Mouse (Mus musculus): ENCODE data around the gene Ppp4r2.
A peak's percentile ranks its signal among the peaks of the same experiment; 100 is the strongest.

Ppp4r2 gene

DNA sequence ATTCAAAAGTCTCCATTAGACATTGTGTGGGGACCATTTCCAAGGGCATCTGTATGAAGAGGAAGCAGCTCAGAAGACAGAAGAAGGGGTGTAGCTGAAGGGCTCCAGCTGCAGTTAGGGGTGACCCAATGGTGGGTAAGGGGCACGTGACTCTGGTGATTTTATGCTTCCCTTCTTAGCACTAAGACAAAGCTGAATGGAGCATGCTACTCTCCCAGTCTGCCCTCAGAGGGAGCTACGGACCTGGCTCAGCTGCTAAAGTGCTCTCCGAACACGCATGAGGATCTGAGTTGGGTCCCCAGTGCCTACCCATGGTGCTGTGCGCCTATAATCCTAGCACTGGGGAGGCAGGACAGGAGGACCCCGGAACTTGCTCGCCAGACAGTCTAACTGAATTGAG, 52.0 kb downstream of the Ppp4r2 start:
- no peak for DNase-seq

DNA sequence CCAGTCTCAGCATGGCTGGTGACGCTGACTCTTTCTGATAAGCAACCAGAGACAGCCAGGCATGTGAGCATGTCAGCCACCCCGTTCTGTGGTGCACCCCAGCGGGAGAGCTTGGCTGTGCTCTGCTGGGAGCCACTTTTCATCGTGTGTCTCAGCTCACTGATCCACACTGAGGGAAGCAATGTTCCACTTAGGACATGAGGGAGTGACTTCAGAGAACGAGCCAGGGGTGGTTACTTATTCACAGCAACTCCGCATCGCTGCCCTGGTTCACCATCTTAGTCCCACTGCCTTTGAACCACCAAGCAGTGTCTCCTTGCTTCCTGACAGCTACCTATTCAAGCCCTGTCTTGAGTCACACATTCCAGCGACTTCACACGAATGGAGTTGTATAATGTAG, 53.6 kb downstream of the Ppp4r2 start:
- DNase-seq = peak; percentile 87

DNA sequence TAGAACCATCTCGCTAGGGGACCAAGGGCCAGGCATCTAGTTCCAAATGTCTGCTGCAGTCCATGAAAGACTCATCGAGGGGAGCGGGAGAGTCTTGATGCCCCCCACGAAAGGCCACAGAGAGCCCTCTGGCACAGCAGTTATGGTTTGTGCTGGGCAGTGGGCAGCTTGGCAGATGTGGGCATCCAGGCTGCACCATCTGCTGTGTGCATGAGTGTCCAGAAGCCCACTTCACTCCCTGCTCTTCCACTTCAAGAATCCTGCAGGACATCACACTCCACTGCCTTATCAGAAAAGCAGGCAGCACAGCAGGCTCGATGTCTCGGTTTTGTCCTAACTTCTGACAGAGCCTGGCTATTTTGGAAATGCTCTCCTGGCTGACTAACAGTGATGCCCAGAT, 55.9 kb downstream of the Ppp4r2 start:
- no peak for DNase-seq

DNA sequence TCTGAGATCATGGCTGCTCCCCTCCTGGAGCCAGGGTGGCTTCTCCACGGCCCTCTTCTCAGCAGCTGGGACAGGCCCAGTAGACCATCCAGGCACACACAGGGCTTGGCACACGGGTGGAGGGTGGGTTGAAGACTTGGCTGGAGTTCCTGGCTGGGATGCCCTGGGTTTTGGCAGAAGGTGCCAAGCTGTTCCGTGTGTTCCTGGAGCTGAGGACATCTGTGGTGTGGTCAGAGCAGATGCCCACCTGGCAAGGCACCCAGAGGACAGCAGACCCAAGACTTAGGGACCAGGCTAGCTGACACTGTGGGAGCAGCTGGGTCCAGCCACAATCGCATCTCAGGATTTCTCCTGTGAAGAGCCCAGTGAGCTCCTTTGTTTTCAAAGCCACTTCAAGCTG, 59.1 kb downstream of the Ppp4r2 start:
- DNase-seq = no peak

DNA sequence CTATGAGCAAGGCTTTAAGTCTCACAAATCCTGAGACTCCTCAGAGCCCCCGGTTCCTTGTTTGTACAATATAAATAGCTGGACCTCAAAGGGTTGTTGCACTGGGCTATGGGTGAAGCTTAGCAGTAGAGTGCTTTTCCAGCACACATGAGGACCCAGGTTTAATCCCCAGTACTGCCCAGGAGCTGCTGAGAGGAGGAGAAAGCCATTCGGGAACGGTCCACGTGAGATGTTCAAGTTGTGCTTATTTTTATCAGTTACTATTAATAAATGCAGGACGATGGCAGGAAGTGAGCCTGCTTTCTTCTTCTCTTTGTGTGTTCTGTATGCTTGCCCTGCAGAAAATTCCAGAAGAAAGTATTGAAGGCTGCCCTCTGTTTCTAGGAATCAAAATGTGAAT, 59.7 kb downstream of the Ppp4r2 start:
- no peak for DNase-seq

DNA sequence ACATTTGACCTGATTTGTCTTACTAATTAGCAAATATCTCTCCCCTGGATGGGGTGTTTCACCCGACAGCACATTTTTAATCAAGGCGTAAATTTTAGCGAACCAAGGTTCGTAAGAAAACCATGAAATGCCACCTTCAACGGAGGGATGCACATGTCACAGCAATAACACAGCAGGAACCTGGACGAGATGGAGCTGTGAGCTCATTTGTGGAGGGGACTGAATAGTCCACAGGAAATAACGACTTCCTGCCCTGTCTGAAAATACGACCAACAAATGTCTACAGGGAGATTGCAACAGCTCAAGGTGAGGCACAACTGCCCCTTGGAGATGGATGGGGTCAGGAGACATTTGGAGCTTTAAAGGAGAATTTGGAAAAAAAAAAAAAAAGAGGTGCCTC, 61.8 kb downstream of the Ppp4r2 start:
- DNase-seq = no peak

DNA sequence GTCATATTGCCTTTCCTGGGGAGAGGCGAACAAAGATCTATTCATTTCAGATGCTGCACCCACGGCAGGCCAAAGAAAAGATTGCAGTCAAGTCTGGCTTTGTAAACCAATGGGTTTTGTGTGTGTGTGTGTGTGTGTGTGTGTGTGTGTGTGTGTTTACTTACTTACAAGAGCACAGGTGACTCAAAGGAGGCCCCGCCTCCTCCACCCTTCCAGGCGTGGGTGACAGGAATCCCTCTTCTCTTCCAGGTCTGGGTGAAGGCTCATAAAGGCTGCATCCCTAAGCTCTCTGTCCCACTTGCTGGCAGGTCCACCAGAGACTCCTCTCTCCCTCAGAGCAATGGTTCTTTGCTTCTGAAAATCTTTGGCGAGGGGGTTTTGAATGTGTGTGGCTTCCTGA, 63.5 kb downstream of the Ppp4r2 start:
- no peak for DNase-seq

DNA sequence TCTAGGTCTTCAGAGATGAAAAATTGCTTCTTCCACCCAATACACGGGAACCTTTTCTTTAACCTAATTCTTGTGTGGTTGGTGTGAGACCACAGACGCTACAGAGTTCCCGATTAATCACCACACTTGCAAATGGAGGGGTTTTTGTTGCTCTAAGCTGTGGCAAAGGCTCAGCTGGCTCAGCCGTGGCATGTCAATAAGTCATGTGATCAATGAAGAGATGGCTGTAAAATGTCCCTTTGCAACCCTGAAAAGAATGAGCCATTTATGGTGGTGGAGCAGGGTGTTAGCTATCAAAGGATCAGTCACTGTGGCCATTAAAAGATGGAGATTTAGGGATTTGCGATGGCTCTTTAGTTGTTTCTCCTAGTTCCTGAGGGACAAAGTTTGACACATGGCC, 71.0 kb downstream of the Ppp4r2 start:
- no peak for DNase-seq

DNA sequence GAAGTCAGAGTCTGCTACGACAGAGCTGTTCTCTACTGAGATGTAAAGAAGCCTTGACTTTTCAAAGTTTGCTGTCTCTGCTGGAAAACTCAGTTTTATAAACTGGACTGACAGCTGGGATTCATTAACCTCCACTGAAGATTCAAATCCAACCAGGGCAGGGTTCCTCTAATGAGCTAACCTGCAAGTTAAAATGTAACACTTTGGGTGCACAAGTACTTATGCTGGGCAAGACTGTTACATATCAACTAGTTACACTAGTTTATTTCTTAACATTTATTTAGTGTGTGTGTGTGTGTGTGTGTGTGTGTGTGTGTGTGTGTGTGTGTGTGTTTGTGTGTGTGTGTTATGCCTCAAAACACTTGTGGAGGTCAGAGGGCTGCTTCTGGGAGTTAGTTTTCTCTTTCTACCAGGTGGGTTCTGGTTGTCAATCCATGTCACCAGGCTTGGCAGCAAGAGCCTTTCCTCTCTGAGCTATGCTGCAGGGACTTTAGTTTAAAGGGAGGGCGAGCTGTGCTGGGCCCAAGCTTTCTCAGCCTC, 76.8 kb downstream of the Ppp4r2 start:
- DNase-seq = peak; percentile 88

Measured in kidney, adult 9 months (tissue).